Mouse (Mus musculus) midbrain, embryonic 14.5 days (tissue): ENCODE data around the gene Rbck1. TPM values are rescaled to one million over a fixed set of nuclear protein-coding genes. Genes with fewer than 3 reads are reported as not detected.
"Not testable (repeated sequence)": the region's sequence is repeated elsewhere in the genome, so short reads cannot be mapped to it uniquely, and the experiment has no call there.

Source experiments
- ATAC-seq: fragments of 200-750 bp; cut with Nextera tagmentation; 2 replicates; pipeline ENCODE4 v1.8.0; 2017; ENCODE audit warnings: moderate number of reproducible peaks, moderate library complexity; ENCODE audit not compliant: low FRiP score, low TSS enrichment
- DNase-seq: peaks from one replicate; pipeline ENCODE4 v3.0.0-alpha.2; 2015
- H3K27ac ChIP-seq: fragments of 300-500 bp; sonication (generic); replicated peaks from 2 replicates; pipeline ENCODE4 v1.5.1; 2014; ENCODE audit warnings: mild to moderate bottlenecking, low read depth, low read length, moderate library complexity
- H3K27me3 ChIP-seq: fragments of 300-500 bp; sonication (generic); 2 replicates; pipeline ENCODE4 v1.6.1; 2014; ENCODE audit warnings: low read length, control low read depth, mixed read lengths; ENCODE audit not compliant: control insufficient read depth, insufficient read depth
- H3K36me3 ChIP-seq: fragments of 300-500 bp; sonication (generic); 2 replicates; pipeline ENCODE4 v1.6.1; 2014; ENCODE audit warnings: low read length, control low read depth; ENCODE audit not compliant: control insufficient read depth, insufficient read depth
- H3K4me1 ChIP-seq: fragments of 300-500 bp; sonication (generic); 2 replicates; pipeline ENCODE4 v1.6.1; 2014; ENCODE audit warnings: mild to moderate bottlenecking, antibody characterized with exemption, low read length, control low read depth; ENCODE audit not compliant: control insufficient read depth, insufficient read depth
- H3K4me2 ChIP-seq: fragments of 300-500 bp; sonication (generic); 2 replicates; pipeline ENCODE4 v1.6.1; 2014; ENCODE audit warnings: mild to moderate bottlenecking, low read length, moderate library complexity
- H3K4me3 ChIP-seq: fragments of 300-500 bp; sonication (generic); replicated peaks from 2 replicates; pipeline ENCODE4 v1.5.1; 2014; ENCODE audit warnings: low read depth, low read length
- H3K9ac ChIP-seq: fragments of 300-500 bp; sonication (generic); replicated peaks from 2 replicates; pipeline ENCODE4 v1.6.1; 2014; ENCODE audit warnings: mild to moderate bottlenecking, low read length, moderate library complexity
- H3K9me3 ChIP-seq: fragments of 300-500 bp; sonication (generic); 2 replicates; pipeline ENCODE4 v1.6.1; 2016; ENCODE audit warnings: low read length, control low read depth, mixed read lengths; ENCODE audit not compliant: control insufficient read depth
- WGBS: fragments of 180-500 bp; shearing (Covaris S2); extraction: QIAGEN DNeasy Blood & Tissue Kit; methylation state at CpG from one replicate; pipeline ENCODE4 v1.1.7; 2014; 5-methylcytosine and 5-hydroxymethylcytosine counted together
- polyA plus RNA-seq: library from polyadenylated mRNA; unstranded; fragments of >200 nt; fragmentation: Nextera tagmentation; extraction: Ambion mirVana; gene quantifications from 2 replicates; pipeline ENCODE4 v1.2.1, GENCODE M21; 2014

Rbck1 gene
- polyA plus RNA-seq, 1 experiment from 2014 or later: 109 TPM

DNA sequence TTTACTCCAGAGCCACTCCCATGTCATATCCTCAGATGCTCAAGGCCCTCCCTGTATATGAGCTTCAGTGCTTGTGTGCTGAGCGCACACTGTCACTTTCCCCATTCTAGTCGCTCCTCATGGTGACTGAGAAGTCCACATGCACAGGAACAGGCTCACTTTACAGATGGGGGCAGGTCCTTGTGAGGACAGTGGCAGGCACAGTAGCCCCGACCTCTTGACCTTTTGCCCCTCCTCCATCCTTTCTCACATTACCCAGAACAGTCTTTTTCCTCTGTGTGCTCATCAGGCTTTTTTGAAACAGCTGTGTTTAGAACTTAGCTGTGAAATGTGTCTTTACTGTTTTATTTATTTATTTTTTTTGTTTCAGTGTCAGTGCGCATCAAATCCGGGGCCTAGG is 28.7 kb downstream of the Rbck1 start:
- Histone ChIP-seq H3K4me3 (no peak overlapping the region), H3K27me3 (no peaks in the 10 kb centered on the region), H3K9ac (no peak overlapping the region), H3K36me3 (peaks cover 62% of the 10 kb centered on the region), H3K9me3 (no peaks in the 10 kb centered on the region), H3K4me2 (no peak overlapping the region), H3K4me1 (no peaks in the 10 kb centered on the region), H3K27ac (no peak overlapping the region)
- ATAC-seq (no peak), DNase-seq (no peak)
- WGBS: 81% methylated on average over 5 of the region's 5 CpGs

DNA sequence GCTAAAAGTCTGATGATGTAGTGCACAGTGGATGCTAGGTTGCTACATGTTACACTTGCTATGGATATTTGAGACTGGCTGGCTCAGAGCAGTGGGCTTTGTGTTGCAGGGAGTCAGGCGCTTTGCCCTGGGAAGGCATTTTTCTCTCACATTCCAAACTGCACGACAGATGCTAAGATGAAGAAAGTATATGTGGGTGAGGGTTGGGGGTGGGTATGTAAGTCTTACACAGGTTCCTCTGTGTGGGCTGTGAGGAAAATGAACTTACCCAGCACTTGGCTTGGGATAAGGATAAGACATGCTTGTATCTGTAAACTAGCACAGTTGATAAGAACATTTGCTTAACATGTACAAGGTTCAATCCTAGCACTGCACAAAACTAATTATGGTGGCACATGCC is 29.6 kb downstream of the Rbck1 start:
- 98% methylated on average over 2 of the region's 2 CpGs for WGBS
- H3K9ac ChIP-seq: no peak overlapping the region
- H3K9me3 ChIP-seq: no peaks in the 10 kb centered on the region
- no peak overlapping the region for H3K4me2 ChIP-seq
- H3K4me1 ChIP-seq: no peaks in the 10 kb centered on the region
- DNase-seq: no peak
- H3K27me3 ChIP-seq: no peaks in the 10 kb centered on the region
- ATAC-seq: no peak
- H3K36me3 ChIP-seq: peaks cover 53% of the 10 kb centered on the region
- H3K4me3 ChIP-seq: no peak overlapping the region
- no peak overlapping the region for H3K27ac ChIP-seq

- Histone ChIP-seq H3K9ac (peak overlapping the region; percentile 91), H3K4me3 (peak overlapping the region; percentile 92), H3K27me3 (no peaks in the 10 kb centered on the region), H3K9me3 (no peaks in the 10 kb centered on the region), H3K4me2 (peak overlapping the region; percentile 64), H3K4me1 (peaks cover 17% of the 10 kb centered on the region), H3K36me3 (no peaks in the 10 kb centered on the region), H3K27ac (no peak overlapping the region)
- DNase-seq (no peak), ATAC-seq (no peak)
- WGBS: 39% methylated on average over 5 of the region's 5 CpGs
These were observed 37.9 kb downstream of the Rbck1 start for GRCm38 (mm10) chr2:152294541-152294940.

DNA sequence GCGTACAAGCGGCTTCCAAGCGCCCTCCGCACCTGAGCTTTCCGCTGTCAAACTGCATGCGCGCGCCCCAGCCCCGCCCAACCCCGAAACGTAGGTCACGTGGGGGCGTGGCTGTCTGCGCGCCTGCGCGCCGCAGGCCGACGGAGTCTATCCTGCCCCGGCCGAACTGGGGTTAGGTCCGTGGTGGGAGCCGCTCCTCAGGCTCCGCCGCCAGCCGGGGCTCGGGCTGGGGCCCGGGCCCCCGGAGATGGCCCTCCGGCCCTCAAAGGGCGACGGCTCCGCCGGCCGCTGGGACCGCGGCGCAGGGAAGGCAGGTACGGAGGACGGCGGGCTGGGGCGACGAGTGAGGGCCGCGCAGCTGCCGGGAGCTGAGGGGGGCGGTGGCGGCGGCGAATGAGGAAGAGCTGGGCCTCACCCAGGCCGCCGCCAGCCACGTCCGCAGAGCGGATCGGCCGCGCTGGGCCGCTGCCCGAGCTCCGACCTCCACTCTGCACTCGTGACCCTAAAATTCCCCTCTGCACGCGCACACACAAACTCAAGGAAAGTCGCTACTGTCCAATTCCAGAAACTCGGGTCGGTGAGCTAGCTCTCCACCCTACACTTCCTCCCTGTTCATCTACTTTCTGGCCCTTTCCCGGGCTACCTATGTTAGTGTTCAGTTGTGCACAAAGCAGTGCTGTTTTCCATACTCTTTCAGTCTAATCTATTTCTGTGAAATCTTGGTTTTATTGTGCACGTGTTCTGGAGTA is 38.6 kb downstream of the Rbck1 start, which contains the start of gene Tbc1d20:
Gene Tbc1d20, plus strand, starts transcription at position 102 of the 749 bp plus-strand sequence.
- no peaks in the 10 kb centered on the region for H3K27me3 ChIP-seq
- H3K9me3 ChIP-seq: no peaks in the 10 kb centered on the region
- peak within 1 kb of the TSS; percentile 92 for H3K4me3 ChIP-seq

DNA sequence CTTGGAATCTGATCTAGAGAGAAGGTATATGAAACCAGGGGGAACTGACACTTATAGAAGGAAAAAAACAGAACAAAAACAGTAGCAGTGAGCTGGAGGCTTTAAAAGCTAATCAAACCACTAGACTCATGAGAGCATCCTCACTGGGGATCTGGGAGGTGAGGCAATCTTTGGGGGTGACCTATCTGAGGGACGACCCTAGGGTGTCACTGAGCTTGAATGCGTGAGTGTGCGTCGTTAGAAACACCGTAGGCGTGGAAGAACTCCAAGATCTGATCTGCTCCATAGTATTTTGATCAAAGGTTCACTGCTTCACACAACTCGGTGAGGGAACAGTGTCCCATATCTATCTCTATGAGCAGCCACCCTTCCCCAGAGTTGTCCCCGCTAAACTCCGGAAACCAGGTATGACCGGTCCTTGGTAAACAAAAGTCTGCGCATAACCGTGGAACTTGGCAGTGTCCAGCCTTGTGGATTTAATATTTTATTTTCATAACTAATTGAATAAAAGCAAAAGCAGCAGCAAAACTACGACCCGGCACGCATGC is 39.2 kb downstream of the Rbck1 start:
- Histone ChIP-seq H3K9me3 (no peaks in the 10 kb centered on the region), H3K27me3 (no peaks in the 10 kb centered on the region), H3K36me3 (peaks cover 5% of the 10 kb centered on the region; the same call in 1 of the 2 replicates), H3K4me3 (peak overlapping the region; percentile 92), H3K4me2 (peak overlapping the region; percentile 64), H3K9ac (peak overlapping the region; percentile 91), H3K27ac (no peak overlapping the region; the same call in 1 of the 2 replicates), H3K4me1 (peaks cover 17% of the 10 kb centered on the region)
- ATAC-seq: peak; percentile 79
- DNase-seq: peak; percentile 10
- WGBS: 1% methylated on average over 15 of the region's 15 CpGs

More for the DNA sequence above, 38.6 kb downstream of the Rbck1 start, which contains the start of gene Tbc1d20:
- Histone ChIP-seq H3K9ac (peak within 1 kb of the TSS; percentile 91), H3K4me2 (peak within 1 kb of the TSS; percentile 64), H3K27ac (peak within 1 kb of the TSS; percentile 80), H3K4me1 (peaks cover 17% of the 10 kb centered on the region), H3K36me3 (no peaks in the 10 kb centered on the region)
- ATAC-seq: peak; percentile 98
- under 1% methylated on average over 69 of the region's 70 CpGs for WGBS
- peak; percentile 97 for DNase-seq

GRCm38 (mm10) chr2:152292475-152292874 is 40.0 kb downstream of the Rbck1 start:
- Histone ChIP-seq H3K9me3 (no peaks in the 10 kb centered on the region), H3K27ac (no peak overlapping the region), H3K36me3 (peaks cover 9% of the 10 kb centered on the region; the same call in 1 of the 2 replicates), H3K4me2 (no peak overlapping the region), H3K4me1 (peaks cover 17% of the 10 kb centered on the region), H3K4me3 (no peak overlapping the region), H3K9ac (no peak overlapping the region), H3K27me3 (no peaks in the 10 kb centered on the region)
- 62% methylated on average over 2 of the region's 2 CpGs for WGBS
- DNase-seq (no peak), ATAC-seq (no peak)

DNA sequence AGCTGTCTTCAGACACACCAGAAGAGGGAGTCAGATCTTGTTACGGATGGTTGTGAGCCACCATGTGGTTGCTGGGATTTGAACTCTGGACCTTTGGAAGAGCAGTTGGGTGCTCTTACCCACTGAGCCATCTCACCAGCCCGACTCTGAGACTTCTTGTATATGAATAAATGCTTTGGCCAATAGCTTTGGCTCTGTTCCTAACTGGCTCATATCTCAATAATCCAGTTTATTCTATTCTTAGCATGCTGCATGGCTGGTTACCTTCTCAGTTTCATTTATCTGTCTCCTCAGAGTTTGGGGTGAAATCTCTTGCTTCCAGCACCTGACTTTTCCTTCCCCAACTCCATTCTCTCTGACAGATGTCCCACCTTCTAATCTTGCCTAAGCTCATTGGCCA is 42.8 kb downstream of the Rbck1 start:
- H3K27me3 ChIP-seq, H3K4me1 ChIP-seq, DNase-seq, H3K27ac ChIP-seq, H3K4me3 ChIP-seq, H3K9ac ChIP-seq, H3K4me2 ChIP-seq, ATAC-seq, H3K9me3 ChIP-seq: not testable (repeated sequence)
- H3K36me3 ChIP-seq: peaks cover 31% of the 10 kb centered on the region
- 86% methylated on average over 1 of the region's 2 CpGs for WGBS

GRCm38 (mm10) chr2:152288046-152288445 is 44.4 kb downstream of the Rbck1 start:
- Histone ChIP-seq H3K4me3 (no peak overlapping the region), H3K9me3 (no peaks in the 10 kb centered on the region), H3K4me2 (no peak overlapping the region), H3K27me3 (no peaks in the 10 kb centered on the region), H3K27ac (no peak overlapping the region), H3K36me3 (peaks cover 47% of the 10 kb centered on the region), H3K9ac (no peak overlapping the region), H3K4me1 (no peaks in the 10 kb centered on the region)
- DNase-seq: no peak
- no peak for ATAC-seq
- 87% methylated on average over 8 of the region's 8 CpGs for WGBS

- peaks cover 52% of the 10 kb centered on the region for H3K36me3 ChIP-seq
- no peak overlapping the region for H3K4me3 ChIP-seq
- 95% methylated on average over 5 of the region's 5 CpGs for WGBS
- no peaks in the 10 kb centered on the region for H3K27me3 ChIP-seq
- DNase-seq: no peak
- H3K27ac ChIP-seq: no peak overlapping the region
- H3K4me1 ChIP-seq: no peaks in the 10 kb centered on the region
- H3K9me3 ChIP-seq: no peaks in the 10 kb centered on the region
- ATAC-seq: no peak
- H3K9ac ChIP-seq: no peak overlapping the region
- no peak overlapping the region for H3K4me2 ChIP-seq
These were observed 44.9 kb downstream of the Rbck1 start for GRCm38 (mm10) chr2:152287560-152287959.
